Mouse (Mus musculus): ENCODE results near the gene B3galt5. TPM values are rescaled to one million over a fixed set of nuclear protein-coding genes. Genes with fewer than 3 reads are reported as not detected.

B3galt5 gene
- total RNA-seq, 2 experiments from 2014 or later, result 19.5 to 19.9 TPM

Other genes with a start within 250 kb of the B3galt5 start
- 10 to 100 TPM; 14.5 to 15.3 TPM for gene Psmg1, start 244.8 kb upstream of the B3galt5 start, total RNA-seq (2021)
- 100 to 1,000 TPM; 127 to 154 TPM for gene Brwd1, start 153.3 kb upstream of the B3galt5 start, total RNA-seq (2021)
- 10 to 100 TPM; 56.2 to 58.2 TPM for gene Hmgn1, start 108.1 kb upstream of the B3galt5 start, total RNA-seq (2021)
- gene Wrb, start 90.4 kb upstream of the B3galt5 start, total RNA-seq (2021), result 10 to 100 TPM; 67.9 to 69.4 TPM
- 1 to 10 TPM; 1.2 to 2.4 TPM for gene Lca5l, start 43.5 kb upstream of the B3galt5 start, total RNA-seq (2021)
- 1 to 10 TPM; 1.2 to 2.7 TPM for gene Sh3bgr, start 35.4 kb upstream of the B3galt5 start, total RNA-seq (2021)
- not detected for gene Itgb2l, start 207.8 kb downstream of the B3galt5 start, total RNA-seq (2021)
- 100 to 1,000 TPM; 566 to 603 TPM for gene Pcp4, start 231.8 kb downstream of the B3galt5 start, total RNA-seq (2021)